Mouse (Mus musculus): ENCODE measurements around the gene Mob3b.

- TF ChIP-seq CTCF (IDR thresholded peaks at IDR 0.05; ENCODE audit: extremely low read depth, insufficient read depth, low read length): no peak
- no peak for TF ChIP-seq POLR2A (IDR thresholded peaks at IDR 0.05; ENCODE audit: extremely low read depth, insufficient read depth, low read length)
Measured at GRCm38 (mm10) chr4:35138077-35138476, 19.2 kb downstream of the Mob3b start.
